In the genomic region with DNA sequence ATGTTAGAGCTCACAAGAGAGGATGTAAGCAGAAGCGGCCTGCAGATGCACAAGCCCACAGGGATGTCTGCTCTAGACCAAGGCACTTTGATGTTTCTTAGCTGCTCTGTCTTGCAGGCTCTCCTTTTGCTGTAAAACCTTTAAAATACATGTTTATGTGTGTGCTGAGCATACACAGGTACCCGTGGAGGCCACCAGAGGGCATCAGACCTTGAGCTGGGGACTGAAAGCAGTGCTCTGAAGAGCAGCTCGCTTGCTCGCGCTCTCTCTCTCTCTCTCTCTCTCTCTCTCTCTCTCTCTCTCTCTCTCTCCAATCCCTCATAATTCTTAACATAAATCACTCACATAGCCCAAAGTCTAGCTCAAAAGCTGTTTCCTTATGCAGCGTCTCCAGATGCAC, we compare ENCODE assay signal across 9 mouse cellular contexts. TPM values are rescaled to one million over a fixed set of nuclear protein-coding genes. Genes with fewer than 3 reads are reported as not detected.
DNase-seq lines count a peak whose midpoint lies in the region; ATAC-seq and TF ChIP-seq lines count a peak whose summit lies in the region.
"Had no signal": no experiment of that assay in that cellular context is flagged by ENCODE, and none has a peak within 500 bp of the region (broad histone marks: within the 10 kb centered on the region; RNA-seq: fewer than 3 reads in every experiment).

No protein-coding gene starts in this region.

- no peak overlapping the region for H3K27ac ChIP-seq in left cerebral cortex, adult 2 months
- no peak overlapping the region for H3K27ac ChIP-seq in small intestine, adult 2 months (ENCODE audit: insufficient read depth, low read depth, low read length)
- H3K27ac ChIP-seq in forebrain, embryonic 13.5 days, result no peak overlapping the region
- H3K27ac ChIP-seq: heart, embryonic 15.5 days had no signal

- no peak for ATAC-seq in forebrain, embryonic 13.5 days

- no peak overlapping the region for H3K4me3 ChIP-seq in left cerebral cortex, adult 2 months
- no peak overlapping the region for H3K4me3 ChIP-seq in small intestine, adult 2 months (ENCODE audit: low read depth, low read length)
- no peak overlapping the region for H3K4me3 ChIP-seq in forebrain, embryonic 13.5 days
- H3K4me3 ChIP-seq: heart, embryonic 15.5 days had no signal

- peaks cover 44% of the 10 kb centered on the region for H3K36me3 ChIP-seq in small intestine, adult 2 months (ENCODE audit: control insufficient read depth, insufficient read depth, low read length)
- peaks cover 53% of the 10 kb centered on the region for H3K36me3 ChIP-seq in forebrain, embryonic 13.5 days (ENCODE audit: poor library complexity, severe bottlenecking)

- DNase-seq in adrenal gland, postnatal 10 days, result peak; percentile 39
- DNase-seq in adrenal gland, adult 8-10 months, result no peak
- no peak for DNase-seq in left cerebral cortex, adult 2 months (ENCODE audit: extremely low spot score in 1 of 2, low spot score in 2 of 2)
- no peak for DNase-seq in left cerebral cortex, postnatal 36 days (ENCODE audit: low spot score in 2 of 2)
- peak; percentile 14 for DNase-seq in c-Kit-positive CD71-positive TER-119-positive erythroid progenitor cells, embryonic 14.5 days (ENCODE audit: low spot score)
- DNase-seq in urinary bladder, postnatal 36 days (ENCODE audit: low spot score in 2 of 2), result no peak

- no peak overlapping the region for H3K4me2 ChIP-seq in forebrain, embryonic 13.5 days
- H3K4me2 ChIP-seq: heart, embryonic 15.5 days had no signal

- H3K4me1 ChIP-seq in small intestine, adult 2 months (ENCODE audit: control insufficient read depth, insufficient read depth, insufficient read length, low read length), result peaks cover 3% of the 10 kb centered on the region
- H3K4me1 ChIP-seq in forebrain, embryonic 13.5 days, result no peaks in the 10 kb centered on the region

- no peaks in the 10 kb centered on the region for H3K27me3 ChIP-seq in small intestine, adult 2 months (ENCODE audit: control insufficient read depth, insufficient read depth, low read length)
- no peaks in the 10 kb centered on the region for H3K27me3 ChIP-seq in forebrain, embryonic 13.5 days
- H3K27me3 ChIP-seq: heart, embryonic 15.5 days had no signal

- peak; percentile 49 for TF ChIP-seq CTCF in left cerebral cortex, adult 2 months (IDR thresholded peaks at IDR 0.05)
- peak; percentile 60; the same call in 1 of the 2 replicates for TF ChIP-seq CTCF in small intestine, adult 2 months (IDR thresholded peaks at IDR 0.05; ENCODE audit: extremely low read depth, insufficient read length, insufficient replicate concordance, low read depth, low read length)

- 84% methylated on average over 6 of the region's 6 CpGs for WGBS in small intestine, adult 2 months
- 74% methylated on average over 6 of the region's 6 CpGs for WGBS in forebrain, embryonic 13.5 days

- intact Hi-C loops in left cerebral cortex, adult 2 months (cut with DNase I), result loop anchor here (10.0 kb wide), 1 partner anchor 224 kb away; no protein-coding TSS in a partner anchor
- intact Hi-C loops in left cerebral cortex, postnatal 36 days (cut with DNase I), result loop anchor here (2.0 kb wide), 1 partner anchor 60 kb away; the partner anchor contains the start of gene Trarg1

- no peak for TF ChIP-seq POLR2A in small intestine, adult 2 months (IDR thresholded peaks at IDR 0.05; ENCODE audit: low read depth, low read length)

- no peaks in the 10 kb centered on the region for H3K9me3 ChIP-seq in forebrain, embryonic 13.5 days (replicated peaks)
- H3K9me3 ChIP-seq: heart, embryonic 15.5 days had no signal

- no peak overlapping the region for H3K9ac ChIP-seq in forebrain, embryonic 13.5 days
- H3K9ac ChIP-seq: heart, embryonic 15.5 days had no signal

RNA-seq across cellular contexts. Expression of gene Gosr1, which starts 24.3 kb away (rescaled TPM):
- 10 to 100 TPM; 62.1 to 64.9 TPM for total RNA-seq in adrenal gland, postnatal 10 days (2021)
- total RNA-seq in adrenal gland, adult 8-10 months (2022), result 10 to 100 TPM; 57.9 to 78.0 (median 74.5) TPM
- total RNA-seq in left cerebral cortex, adult 2 months (2021), result 10 to 100 TPM; 43.1 to 49.3 TPM
- total RNA-seq in left cerebral cortex, postnatal 36 days (2021), result 10 to 100 TPM; 46.7 to 54.8 TPM
- polyA plus RNA-seq in small intestine, adult 2 months (2012; rRNA removed), result 6.2 and 12.4 TPM in 2 replicates
- 22.8 and 23.9 TPM in 2 replicates for polyA plus RNA-seq in forebrain, embryonic 13.5 days (2015; fragmentation: Nextera tagmentation; extraction: Ambion mirVana)

RNA-seq across cellular contexts. Expression of gene Trarg1, which starts 59.5 kb away (rescaled TPM):
- total RNA-seq in adrenal gland, postnatal 10 days (2021), result 10 to 100 TPM; 69.6 to 95.7 TPM
- total RNA-seq in adrenal gland, adult 8-10 months (2022), result 10 to 100 TPM; 15.3 to 88.2 (median 29.8) TPM
- under 1 TPM; 0.50 to 0.68 TPM for total RNA-seq in left cerebral cortex, adult 2 months (2021)
- total RNA-seq in left cerebral cortex, postnatal 36 days (2021), result under 1 TPM; 0.49 to 0.50 TPM
- 0.29 and 0.47 TPM in 2 replicates for polyA plus RNA-seq in small intestine, adult 2 months (2012; rRNA removed)
- polyA plus RNA-seq in forebrain, embryonic 13.5 days (2015; fragmentation: Nextera tagmentation; extraction: Ambion mirVana), result 0.06 TPM in 1 of 2 replicates, not detected in the other

Comparison
In these comparisons a context has a peak if more than half of its experiments do, and no peak if none do; other contexts are left out.
1. DNase-seq: peak in adrenal gland, postnatal 10 days (single experiment) and c-Kit-positive CD71-positive TER-119-positive erythroid progenitor cells, embryonic 14.5 days (single experiment); none in adrenal gland, adult 8-10 months (single experiment), left cerebral cortex, adult 2 months (0 of 2), left cerebral cortex, postnatal 36 days (0 of 2) and urinary bladder, postnatal 36 days (0 of 2).
2. RNA of gene Trarg1, which starts 59.5 kb away (total RNA-seq): 69.6 to 95.7 TPM in adrenal gland, postnatal 10 days and 15.3 to 88.2 TPM in adrenal gland, adult 8-10 months; 0.50 to 0.68 TPM in left cerebral cortex, adult 2 months and 0.49 to 0.50 TPM in left cerebral cortex, postnatal 36 days; every median in the first group is over 4 times any median in the second.